Mouse (Mus musculus): ENCODE data around the gene Zcchc7. TPM values are rescaled to one million over a fixed set of nuclear protein-coding genes. Genes with fewer than 3 reads are reported as not detected.

The Zcchc7 gene
- polyA plus RNA-seq, 1 experiment from 2014 or later, result 36.4 TPM

GRCm38 (mm10) chr4:44973871-44974270, 218.2 kb downstream of the Zcchc7 start:
- no peaks in the 10 kb centered on the region for H3K9me3 ChIP-seq (ENCODE audit: control insufficient read depth, low read length)
- ATAC-seq (ENCODE audit: low FRiP score, low TSS enrichment) (peak; percentile 25), DNase-seq (ENCODE audit: low spot score) (no peak)
- H3K36me3 ChIP-seq (ENCODE audit: control insufficient read depth, insufficient read depth, low read length), result no peaks in the 10 kb centered on the region
- 44% methylated on average over 14 of the region's 14 CpGs for WGBS
- peak overlapping the region; percentile 10; the same call in 1 of the 2 replicates for H3K4me3 ChIP-seq (ENCODE audit: low read depth, low read length)
- no peaks in the 10 kb centered on the region for H3K4me1 ChIP-seq (replicated peaks; ENCODE audit: control insufficient read depth, insufficient read depth)
- no peak overlapping the region for H3K9ac ChIP-seq (ENCODE audit: low read length)
- H3K4me2 ChIP-seq (replicated peaks; ENCODE audit: low read depth), result peak overlapping the region; percentile 47
- no peak overlapping the region for H3K27ac ChIP-seq (replicated peaks)
- TF ChIP-seq CTCF (IDR thresholded peaks at IDR 0.05; ENCODE audit: low read depth) (no peak), EP300 (optimal IDR thresholded peaks at IDR 0.05) (no peak)
- H3K27me3 ChIP-seq (ENCODE audit: control insufficient read depth, insufficient read depth, low read length), result no peaks in the 10 kb centered on the region

GRCm38 (mm10) chr4:44974331-44974730, 218.7 kb downstream of the Zcchc7 start:
- no peak overlapping the region for H3K4me2 ChIP-seq (replicated peaks; ENCODE audit: low read depth)
- no peaks in the 10 kb centered on the region for H3K27me3 ChIP-seq (ENCODE audit: control insufficient read depth, insufficient read depth, low read length)
- TF ChIP-seq CTCF (IDR thresholded peaks at IDR 0.05; ENCODE audit: low read depth), result no peak
- TF ChIP-seq EP300 (optimal IDR thresholded peaks at IDR 0.05), result no peak
- DNase-seq (ENCODE audit: low spot score) (no peak), ATAC-seq (ENCODE audit: low FRiP score, low TSS enrichment) (no peak)
- no peak overlapping the region for H3K27ac ChIP-seq (replicated peaks)
- no peaks in the 10 kb centered on the region for H3K4me1 ChIP-seq (replicated peaks; ENCODE audit: control insufficient read depth, insufficient read depth)
- no peak overlapping the region for H3K4me3 ChIP-seq (ENCODE audit: low read depth, low read length)
- no peak overlapping the region for H3K9ac ChIP-seq (ENCODE audit: low read length)
- H3K36me3 ChIP-seq (ENCODE audit: control insufficient read depth, insufficient read depth, low read length), result no peaks in the 10 kb centered on the region
- WGBS, result 77% methylated on average over 8 of the region's 8 CpGs
- H3K9me3 ChIP-seq (ENCODE audit: control insufficient read depth, low read length), result no peaks in the 10 kb centered on the region

GRCm38 (mm10) chr4:44976026-44976615, 220.4 kb downstream of the Zcchc7 start:
- ATAC-seq (ENCODE audit: low FRiP score, low TSS enrichment) (no peak), DNase-seq (ENCODE audit: low spot score) (no peak)
- Histone ChIP-seq H3K36me3 (ENCODE audit: control insufficient read depth, insufficient read depth, low read length) (no peaks in the 10 kb centered on the region), H3K27me3 (ENCODE audit: control insufficient read depth, insufficient read depth, low read length) (no peaks in the 10 kb centered on the region), H3K27ac (replicated peaks) (no peak overlapping the region), H3K4me3 (ENCODE audit: low read depth, low read length) (no peak overlapping the region), H3K9ac (ENCODE audit: low read length) (no peak overlapping the region), H3K4me2 (replicated peaks; ENCODE audit: low read depth) (no peak overlapping the region), H3K4me1 (replicated peaks; ENCODE audit: control insufficient read depth, insufficient read depth) (no peaks in the 10 kb centered on the region), H3K9me3 (ENCODE audit: control insufficient read depth, low read length) (no peaks in the 10 kb centered on the region)
- 53% methylated on average over 6 of the region's 6 CpGs for WGBS
- no peak for TF ChIP-seq CTCF (IDR thresholded peaks at IDR 0.05; ENCODE audit: low read depth)
- TF ChIP-seq EP300 (optimal IDR thresholded peaks at IDR 0.05), result no peak

DNA sequence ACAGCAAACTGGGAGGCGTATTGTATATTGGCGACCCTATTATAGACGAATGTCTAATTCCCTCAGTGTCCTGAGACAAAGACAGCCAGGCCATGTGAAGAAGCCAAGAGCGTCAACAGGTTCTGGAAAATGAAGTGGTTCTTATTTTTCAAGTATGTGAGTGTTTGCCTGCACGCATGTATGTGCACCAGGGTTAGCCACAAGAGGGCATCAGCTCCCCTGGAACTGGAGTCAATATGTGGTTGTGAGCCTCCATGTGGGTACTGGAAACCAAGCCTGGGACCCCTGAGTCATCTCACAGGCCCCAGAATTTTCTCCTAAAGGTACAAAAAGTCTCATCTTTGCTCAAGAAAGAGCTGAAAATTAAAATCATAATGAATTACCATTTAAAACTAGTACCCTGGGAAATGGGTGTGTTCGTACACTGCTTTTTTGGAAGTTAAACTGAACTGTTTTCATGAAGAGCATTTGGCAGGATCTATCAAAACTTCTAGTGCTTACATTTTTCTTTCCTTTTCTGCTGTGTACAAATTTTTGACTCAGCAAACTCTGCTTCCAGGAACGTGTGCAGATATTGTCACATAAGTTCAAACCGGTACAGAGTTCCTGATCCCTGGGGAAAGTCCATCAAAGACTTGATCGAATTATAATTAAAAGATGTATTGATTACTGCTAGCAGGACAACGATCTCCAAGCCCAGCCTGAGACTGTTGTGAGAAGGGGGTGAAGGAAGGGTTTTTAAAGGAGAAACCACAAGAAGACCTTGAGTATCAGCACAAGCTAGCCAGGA, 221.4 kb downstream of the Zcchc7 start:
- ATAC-seq (ENCODE audit: low FRiP score, low TSS enrichment) (no peak), DNase-seq (ENCODE audit: low spot score) (no peak)
- no peak overlapping the region for H3K4me3 ChIP-seq (ENCODE audit: low read depth, low read length)
- H3K27ac ChIP-seq (replicated peaks), result no peak overlapping the region
- H3K27me3 ChIP-seq (ENCODE audit: control insufficient read depth, insufficient read depth, low read length), result no peaks in the 10 kb centered on the region
- TF ChIP-seq CTCF (IDR thresholded peaks at IDR 0.05; ENCODE audit: low read depth), result no peak; the same call in 1 of the 2 replicates
- no peak for TF ChIP-seq EP300 (optimal IDR thresholded peaks at IDR 0.05)
- H3K36me3 ChIP-seq (ENCODE audit: control insufficient read depth, insufficient read depth, low read length), result no peaks in the 10 kb centered on the region
- no peaks in the 10 kb centered on the region for H3K9me3 ChIP-seq (ENCODE audit: control insufficient read depth, low read length)
- H3K4me2 ChIP-seq (replicated peaks; ENCODE audit: low read depth), result no peak overlapping the region
- H3K4me1 ChIP-seq (replicated peaks; ENCODE audit: control insufficient read depth, insufficient read depth), result no peaks in the 10 kb centered on the region; the same call in 1 of the 2 replicates
- no peak overlapping the region for H3K9ac ChIP-seq (ENCODE audit: low read length)
- WGBS, result 85% methylated on average over 10 of the region's 10 CpGs

DNA sequence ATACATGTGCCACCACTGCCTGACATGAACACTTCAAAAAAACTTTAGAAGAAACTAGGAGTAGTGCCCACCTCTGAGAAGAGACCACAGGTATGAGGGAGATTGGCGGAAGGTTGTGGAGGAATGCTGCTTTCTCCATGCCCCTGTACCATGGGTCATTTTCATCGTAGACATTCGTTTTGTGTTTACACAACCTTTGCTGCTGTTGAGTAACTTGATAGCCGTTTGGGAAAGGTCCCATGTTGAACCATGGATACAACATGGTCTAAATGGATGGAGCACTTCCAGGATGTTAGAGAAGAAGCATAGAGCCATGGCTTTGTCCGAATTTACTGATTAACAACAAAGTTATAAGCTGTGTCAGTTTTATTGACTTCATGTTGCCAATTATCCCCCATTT, 222.5 kb downstream of the Zcchc7 start:
- Histone ChIP-seq H3K4me2 (replicated peaks; ENCODE audit: low read depth) (no peak overlapping the region), H3K9me3 (ENCODE audit: control insufficient read depth, low read length) (no peaks in the 10 kb centered on the region), H3K9ac (ENCODE audit: low read length) (no peak overlapping the region), H3K36me3 (ENCODE audit: control insufficient read depth, insufficient read depth, low read length) (no peaks in the 10 kb centered on the region), H3K4me1 (replicated peaks; ENCODE audit: control insufficient read depth, insufficient read depth) (no peaks in the 10 kb centered on the region; the same call in 1 of the 2 replicates), H3K27me3 (ENCODE audit: control insufficient read depth, insufficient read depth, low read length) (no peaks in the 10 kb centered on the region), H3K4me3 (ENCODE audit: low read depth, low read length) (no peak overlapping the region), H3K27ac (replicated peaks) (no peak overlapping the region)
- 49% methylated on average over 5 of the region's 5 CpGs for WGBS
- DNase-seq (ENCODE audit: low spot score) (no peak), ATAC-seq (ENCODE audit: low FRiP score, low TSS enrichment) (no peak)
- no peak for TF ChIP-seq EP300 (optimal IDR thresholded peaks at IDR 0.05)
- no peak for TF ChIP-seq CTCF (IDR thresholded peaks at IDR 0.05; ENCODE audit: low read depth)

GRCm38 (mm10) chr4:44979794-44980338, 224.2 kb downstream of the Zcchc7 start:
- WGBS, result 50% methylated on average over 7 of the region's 7 CpGs
- no peak overlapping the region for H3K27ac ChIP-seq (replicated peaks)
- no peaks in the 10 kb centered on the region for H3K9me3 ChIP-seq (ENCODE audit: control insufficient read depth, low read length)
- H3K27me3 ChIP-seq (ENCODE audit: control insufficient read depth, insufficient read depth, low read length), result no peaks in the 10 kb centered on the region
- ATAC-seq (ENCODE audit: low FRiP score, low TSS enrichment) (no peak; the same call in 1 of the 2 replicates), DNase-seq (ENCODE audit: low spot score) (no peak)
- TF ChIP-seq EP300 (optimal IDR thresholded peaks at IDR 0.05), result no peak
- no peak for TF ChIP-seq CTCF (IDR thresholded peaks at IDR 0.05; ENCODE audit: low read depth)
- no peak overlapping the region for H3K4me2 ChIP-seq (replicated peaks; ENCODE audit: low read depth)
- H3K4me1 ChIP-seq (replicated peaks; ENCODE audit: control insufficient read depth, insufficient read depth), result no peaks in the 10 kb centered on the region; the same call in 1 of the 2 replicates
- H3K9ac ChIP-seq (ENCODE audit: low read length), result no peak overlapping the region
- no peak overlapping the region for H3K4me3 ChIP-seq (ENCODE audit: low read depth, low read length)
- H3K36me3 ChIP-seq (ENCODE audit: control insufficient read depth, insufficient read depth, low read length), result no peaks in the 10 kb centered on the region

All from stomach, postnatal 0 days (tissue).